Mouse (Mus musculus): ENCODE measurements at regions not wholly inside any gene's neighbourhood (a gene's known extent, or its start where the extent isn't known, plus 50 kb on each side); places are given as distances from the start of the nearest gene placed in this dataset.

DNA sequence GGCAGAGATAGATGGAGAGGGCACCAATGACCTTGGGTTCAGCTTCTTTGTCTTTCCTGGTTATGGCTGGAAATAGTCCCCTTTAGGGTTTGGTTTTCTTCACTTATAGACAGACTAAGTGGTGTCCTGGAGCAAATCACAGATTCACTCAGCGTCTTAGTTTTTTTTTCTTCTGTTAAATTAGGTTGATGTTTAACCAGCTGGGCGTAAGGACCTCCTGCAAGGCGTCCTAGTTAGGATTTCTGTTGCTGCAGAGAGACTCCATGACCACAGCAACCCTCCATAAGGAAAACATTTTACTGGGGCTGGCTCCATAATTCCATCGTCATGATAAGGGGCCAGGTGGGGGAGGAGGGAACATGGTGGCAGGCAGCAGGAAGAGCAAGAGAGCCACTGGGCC lies 78.7 kb upstream of the Slc25a36 start:
- no peak overlapping the region for H3K9ac ChIP-seq
- H3K4me3 ChIP-seq, result no peak overlapping the region
- no peak for ATAC-seq (replicated peaks)
- no peak overlapping the region for H3K27ac ChIP-seq
- H3K36me3 ChIP-seq (replicated peaks), result no peaks in the 10 kb centered on the region
- H3K9me3 ChIP-seq, result no peaks in the 10 kb centered on the region
- H3K4me1 ChIP-seq, result no peaks in the 10 kb centered on the region
- whole genome bisulfite sequencing, result 85% methylated on average over 4 of the region's 4 CpGs
- no peaks in the 10 kb centered on the region for H3K27me3 ChIP-seq (replicated peaks)
- no peak overlapping the region for H3K4me2 ChIP-seq

DNA sequence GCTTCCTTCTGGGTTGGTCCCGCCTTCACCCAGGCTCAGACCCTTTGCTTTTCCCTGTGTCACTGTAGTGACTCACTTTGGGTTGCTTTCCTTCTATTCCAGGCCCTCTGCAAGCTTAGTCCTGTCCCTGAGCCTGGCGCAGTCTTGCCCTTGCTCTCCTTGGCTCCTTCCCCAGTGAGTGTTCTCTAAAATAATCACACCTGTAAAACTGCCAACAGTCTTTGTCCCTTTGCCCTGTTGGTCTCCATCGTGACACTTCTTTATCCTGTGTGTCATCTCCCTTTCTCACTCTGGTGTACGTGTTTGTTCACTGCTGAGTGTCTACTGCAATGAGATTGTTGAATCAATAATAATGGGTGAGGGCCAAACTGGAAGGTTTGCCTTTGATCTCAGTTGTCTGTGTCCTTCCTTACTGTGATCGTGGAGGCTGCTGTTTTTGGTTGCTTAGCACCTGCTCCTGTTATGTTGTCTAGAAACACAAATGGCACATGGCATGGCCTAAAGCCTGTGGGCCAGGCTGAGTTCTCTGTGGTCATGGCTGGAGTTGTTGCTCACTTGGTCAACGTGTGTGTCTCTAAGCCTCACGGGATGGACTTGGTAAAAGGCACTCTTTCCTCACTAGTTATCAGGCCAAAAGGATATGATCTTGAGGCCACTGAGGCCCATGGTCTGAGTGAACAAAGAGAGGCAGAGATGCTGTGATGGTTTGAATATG lies 77.8 kb upstream of the Slc25a36 start:
- no peaks in the 10 kb centered on the region for H3K36me3 ChIP-seq (replicated peaks)
- H3K9ac ChIP-seq, result no peak overlapping the region
- H3K4me1 ChIP-seq, result no peaks in the 10 kb centered on the region
- no peak overlapping the region for H3K27ac ChIP-seq
- H3K4me2 ChIP-seq, result no peak overlapping the region
- no peaks in the 10 kb centered on the region for H3K9me3 ChIP-seq
- H3K4me3 ChIP-seq, result no peak overlapping the region
- no peaks in the 10 kb centered on the region for H3K27me3 ChIP-seq (replicated peaks)
- WGBS, result 82% methylated on average over 7 of the region's 7 CpGs
- ATAC-seq (replicated peaks), result no peak

DNA sequence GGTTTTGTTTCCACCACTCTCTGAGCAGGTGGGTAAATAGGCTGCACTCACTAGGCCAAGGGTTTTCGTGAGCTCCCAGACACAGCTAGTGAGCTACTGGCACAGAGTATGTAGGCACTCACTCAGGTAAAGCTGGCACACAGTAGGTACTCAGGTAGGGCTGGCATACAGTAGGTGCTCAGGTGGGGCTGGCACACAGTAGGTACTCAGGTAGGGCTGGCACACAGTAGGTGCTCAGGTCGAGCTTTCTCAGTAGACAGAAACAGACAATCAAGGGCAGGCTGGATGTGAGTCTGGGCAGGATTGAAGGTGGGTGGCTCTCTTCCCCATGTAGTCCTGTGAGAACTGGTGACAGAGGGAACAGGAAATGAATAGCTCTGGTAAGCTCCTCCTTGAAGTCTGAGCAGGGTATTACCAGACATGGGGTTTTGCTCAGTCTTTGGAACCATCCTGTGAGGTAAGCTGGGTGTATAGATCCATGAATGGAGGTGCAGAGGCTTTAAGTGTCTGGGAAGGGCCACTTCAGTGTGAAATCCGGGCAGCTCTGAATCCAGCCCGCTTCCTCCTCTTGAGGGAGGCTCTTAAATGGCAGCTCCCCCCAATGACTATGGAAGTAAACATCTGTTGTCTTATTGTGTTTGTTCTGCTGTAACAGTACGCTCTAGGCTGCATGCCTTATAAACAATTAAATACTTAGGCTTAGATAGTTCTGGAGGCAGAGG lies 62.4 kb upstream of the Slc25a36 start:
- H3K4me1 ChIP-seq, result no peaks in the 10 kb centered on the region
- no peaks in the 10 kb centered on the region; the same call in 1 of the 2 replicates for H3K9me3 ChIP-seq
- H3K27ac ChIP-seq, result no peak overlapping the region
- H3K27me3 ChIP-seq (replicated peaks), result no peaks in the 10 kb centered on the region
- no peak for ATAC-seq (replicated peaks)
- no peak overlapping the region for H3K4me3 ChIP-seq
- no peak overlapping the region for H3K9ac ChIP-seq
- no peaks in the 10 kb centered on the region for H3K36me3 ChIP-seq (replicated peaks)
- WGBS, result 73% methylated on average over 5 of the region's 5 CpGs
- no peak overlapping the region for H3K4me2 ChIP-seq

DNA sequence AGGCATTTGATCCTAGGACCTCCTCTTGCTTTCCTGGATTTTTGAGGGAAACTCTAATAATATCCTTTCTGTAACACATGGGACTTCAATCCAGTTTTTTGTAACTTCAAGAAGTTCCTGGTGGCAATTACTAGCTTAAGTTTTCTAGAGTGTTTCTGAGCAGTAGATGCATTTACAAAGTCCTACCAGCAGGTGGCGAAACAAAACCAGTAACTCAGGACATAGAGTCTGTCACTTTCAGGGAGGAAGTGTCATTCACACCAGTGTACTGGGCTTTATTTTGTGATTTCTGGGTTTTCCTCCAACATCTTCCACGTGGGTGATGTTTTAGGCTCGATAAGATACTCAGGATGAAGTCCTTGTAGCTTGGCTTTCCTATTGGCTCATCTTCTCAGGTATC lies 61.1 kb upstream of the Slc25a36 start:
- no peak overlapping the region for H3K27ac ChIP-seq
- no peak overlapping the region for H3K9ac ChIP-seq
- H3K27me3 ChIP-seq (replicated peaks), result no peaks in the 10 kb centered on the region
- no peak overlapping the region for H3K4me2 ChIP-seq
- no peaks in the 10 kb centered on the region for H3K4me1 ChIP-seq
- H3K4me3 ChIP-seq, result no peak overlapping the region
- H3K36me3 ChIP-seq (replicated peaks), result no peaks in the 10 kb centered on the region
- no peaks in the 10 kb centered on the region; the same call in 1 of the 2 replicates for H3K9me3 ChIP-seq
- 11% methylated on average over 3 of the region's 3 CpGs for WGBS
- ATAC-seq (replicated peaks), result no peak

DNA sequence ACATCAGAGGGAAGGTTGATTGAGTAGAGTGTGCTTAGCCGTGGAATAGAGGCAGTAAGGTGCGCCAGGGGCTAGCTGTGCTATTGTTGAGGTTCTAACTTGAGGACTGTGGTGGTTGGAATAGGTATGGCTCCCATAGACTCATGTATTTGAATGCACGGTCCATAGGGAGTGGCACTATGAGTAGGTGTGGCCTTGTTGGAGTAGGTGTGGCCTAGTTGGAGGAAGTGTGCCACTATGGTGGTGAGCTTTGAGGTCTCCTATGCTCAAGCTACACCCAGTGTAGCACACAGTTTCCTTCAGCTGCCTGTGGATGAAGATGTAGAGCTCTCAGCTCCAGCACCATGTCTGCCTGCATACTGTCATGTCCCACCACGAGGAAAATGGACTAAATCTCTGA lies 60.5 kb upstream of the Slc25a36 start:
- no peaks in the 10 kb centered on the region for H3K36me3 ChIP-seq (replicated peaks)

DNA sequence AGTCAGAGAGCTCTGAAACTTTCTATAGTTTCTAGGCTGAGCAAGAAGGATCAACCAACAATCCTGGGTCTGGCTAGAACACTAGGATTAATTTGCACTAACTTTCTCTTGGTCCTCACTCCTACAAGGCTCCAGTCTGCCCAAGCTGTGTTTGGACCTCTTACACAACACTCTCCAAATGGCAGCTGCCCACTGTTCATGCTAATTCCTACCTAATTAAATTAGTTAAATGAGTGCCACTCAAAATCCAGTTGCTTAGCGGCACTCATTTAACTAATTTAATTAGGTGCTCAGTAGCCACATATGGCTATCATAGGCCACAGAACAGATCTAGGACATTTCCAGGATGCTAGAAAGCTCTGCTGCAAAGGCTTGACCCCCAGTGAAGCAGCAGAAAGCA lies 59.9 kb upstream of the Slc25a36 start:
- H3K9me3 ChIP-seq, result no peaks in the 10 kb centered on the region; the same call in 1 of the 2 replicates
- H3K27me3 ChIP-seq (replicated peaks), result no peaks in the 10 kb centered on the region
- no peaks in the 10 kb centered on the region for H3K36me3 ChIP-seq (replicated peaks)
- H3K4me3 ChIP-seq, result no peak overlapping the region
- no peak for ATAC-seq (replicated peaks)
- no peaks in the 10 kb centered on the region for H3K4me1 ChIP-seq
- no peak overlapping the region for H3K4me2 ChIP-seq
- H3K27ac ChIP-seq, result no peak overlapping the region
- H3K9ac ChIP-seq, result no peak overlapping the region
- WGBS, result 83% methylated on average over 1 of the region's 1 CpGs

More for the DNA sequence above, 60.5 kb upstream of the Slc25a36 start:
- Histone ChIP-seq H3K4me3 (no peak overlapping the region), H3K9ac (no peak overlapping the region), H3K27ac (no peak overlapping the region), H3K9me3 (no peaks in the 10 kb centered on the region; the same call in 1 of the 2 replicates), H3K4me2 (no peak overlapping the region), H3K4me1 (no peaks in the 10 kb centered on the region), H3K27me3 (replicated peaks) (no peaks in the 10 kb centered on the region)
- 95% methylated on average over 4 of the region's 4 CpGs for WGBS
- ATAC-seq (replicated peaks), result no peak

DNA sequence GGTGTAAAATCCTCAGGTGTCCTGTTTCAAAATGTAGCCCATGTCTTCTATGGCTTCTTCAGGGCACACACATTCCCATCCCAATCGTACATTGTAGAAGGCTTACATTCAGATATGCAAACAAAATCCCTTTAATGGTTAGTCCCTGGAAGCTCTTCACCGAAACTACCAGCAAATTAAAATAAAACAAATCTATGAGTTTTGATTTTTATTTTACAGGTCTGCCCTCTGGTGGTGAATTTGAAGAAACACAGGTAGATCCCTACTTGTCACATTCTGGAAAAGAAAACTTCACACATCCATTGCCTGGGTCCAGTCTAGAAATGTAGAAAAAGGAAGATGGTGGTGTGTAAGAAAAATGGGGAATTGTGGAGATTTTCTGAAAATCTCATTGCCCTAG lies 51.5 kb upstream of the Slc25a36 start:
- Histone ChIP-seq H3K4me2 (no peak overlapping the region), H3K36me3 (replicated peaks) (no peaks in the 10 kb centered on the region), H3K9me3 (no peaks in the 10 kb centered on the region), H3K4me1 (no peaks in the 10 kb centered on the region), H3K27me3 (replicated peaks) (no peaks in the 10 kb centered on the region), H3K27ac (no peak overlapping the region), H3K9ac (no peak overlapping the region), H3K4me3 (no peak overlapping the region)
- WGBS, result 31% methylated on average over 2 of the region's 2 CpGs
- no peak for ATAC-seq (replicated peaks)
